In genomic region chr14:76744674-76745433, GRCm38 (mm10) we compare ENCODE assay signal across 13 mouse cellular contexts.
DNase-seq lines count a peak whose midpoint lies in the region; ATAC-seq lines count a peak whose summit lies in the region.
"Had no signal": no experiment of that assay in that cellular context is flagged by ENCODE, and none has a peak within 500 bp of the region (broad histone marks: within the 10 kb centered on the region; RNA-seq: fewer than 3 reads in every experiment).

No protein-coding gene starts in this region.

- peak; percentile 43; the same call in 1 of the 2 replicates for ATAC-seq in hindbrain, embryonic 16.5 days
- ATAC-seq in hindbrain, embryonic 13.5 days (ENCODE audit: low FRiP score) = no peak
- ATAC-seq: activated CD4-positive, CD25-positive, alpha-beta regulatory T cell, adult 4 months had no signal

- peak; percentile 21 for DNase-seq in retina, postnatal 1 day
- DNase-seq in retina, embryonic 14.5 days (ENCODE audit: low spot score) = no peak
- peak; percentile 73 for DNase-seq in lung, postnatal 36 days
- no peak for DNase-seq in adrenal gland, postnatal 36 days
- DNase-seq in ovary, adult 18-20 months (ENCODE audit: low spot score) = no peak
- DNase-seq in embryo, embryonic 11 days = no peak
- DNase-seq: cerebellum, postnatal 36 days; kidney, postnatal 25 days; right cerebral cortex, postnatal 14 days had no signal

- H3K36me3 ChIP-seq in hindbrain, embryonic 16.5 days (ENCODE audit: control insufficient read depth, insufficient read depth, low read length) = no peaks in the 10 kb centered on the region
- no peaks in the 10 kb centered on the region for H3K36me3 ChIP-seq in hindbrain, embryonic 13.5 days
- H3K36me3 ChIP-seq: neural tube, embryonic 12.5 days had no signal

- no peak overlapping the region for H3K27ac ChIP-seq in hindbrain, embryonic 16.5 days (ENCODE audit: low read depth, low read length)
- no peak overlapping the region for H3K27ac ChIP-seq in hindbrain, embryonic 13.5 days
- H3K27ac ChIP-seq: neural tube, embryonic 12.5 days had no signal

- no peak overlapping the region for H3K4me2 ChIP-seq in hindbrain, embryonic 16.5 days (ENCODE audit: low read length)
- no peak overlapping the region for H3K4me2 ChIP-seq in hindbrain, embryonic 13.5 days
- H3K4me2 ChIP-seq: neural tube, embryonic 12.5 days had no signal

- H3K9ac ChIP-seq in hindbrain, embryonic 16.5 days (ENCODE audit: low read depth, low read length) = no peak overlapping the region
- no peak overlapping the region for H3K9ac ChIP-seq in hindbrain, embryonic 13.5 days
- H3K9ac ChIP-seq: neural tube, embryonic 12.5 days had no signal

- no peak overlapping the region for H3K4me3 ChIP-seq in hindbrain, embryonic 16.5 days (ENCODE audit: low read length)
- H3K4me3 ChIP-seq in hindbrain, embryonic 13.5 days = no peak overlapping the region
- H3K4me3 ChIP-seq: neural tube, embryonic 12.5 days had no signal

- WGBS in hindbrain, embryonic 16.5 days = 63% methylated on average over 23 of the region's 23 CpGs
- WGBS in hindbrain, embryonic 13.5 days = 68% methylated on average over 23 of the region's 23 CpGs

- H3K27me3 ChIP-seq in hindbrain, embryonic 16.5 days (replicated peaks; ENCODE audit: control insufficient read depth, insufficient read depth, low read length) = no peaks in the 10 kb centered on the region
- H3K27me3 ChIP-seq in hindbrain, embryonic 13.5 days = no peaks in the 10 kb centered on the region
- H3K27me3 ChIP-seq: neural tube, embryonic 12.5 days had no signal

- H3K9me3 ChIP-seq in hindbrain, embryonic 16.5 days (ENCODE audit: control insufficient read depth, low read length) = no peaks in the 10 kb centered on the region
- no peaks in the 10 kb centered on the region for H3K9me3 ChIP-seq in hindbrain, embryonic 13.5 days
- H3K9me3 ChIP-seq: neural tube, embryonic 12.5 days had no signal

- peaks cover 4% of the 10 kb centered on the region; the same call in 1 of the 2 replicates for H3K4me1 ChIP-seq in hindbrain, embryonic 16.5 days (ENCODE audit: control insufficient read depth, insufficient read depth, low read depth, low read length)
- H3K4me1 ChIP-seq in hindbrain, embryonic 13.5 days (replicated peaks) = peaks cover 4% of the 10 kb centered on the region; the same call in 1 of the 2 replicates

Comparison
In these comparisons a context has a peak if more than half of its experiments do, and no peak if none do; other contexts are left out.
1. DNase-seq: peak in retina, postnatal 1 day (single experiment) and lung, postnatal 36 days (single experiment); none in retina, embryonic 14.5 days (single experiment), adrenal gland, postnatal 36 days (0 of 2), ovary, adult 18-20 months (single experiment) and embryo, embryonic 11 days (single experiment).